Mouse (Mus musculus): ENCODE results near the gene Ift20.

GRCm38 (mm10) chr11:78512025-78512957, 23.9 kb upstream of the Ift20 start, which contains the start of the genes Tmem199 and Poldip2:
- TF ChIP-seq POLR2A (IDR thresholded peaks at IDR 0.05; ENCODE audit: low read depth, low read length) (peak; percentile 81; the same call in 1 of the 2 replicates), CTCF (IDR thresholded peaks at IDR 0.05; ENCODE audit: extremely low read depth, insufficient read length, insufficient replicate concordance, low read depth, low read length) (no peak)
